Comparison of ENCODE assay signal across 10 mouse cellular contexts in the genomic region with DNA sequence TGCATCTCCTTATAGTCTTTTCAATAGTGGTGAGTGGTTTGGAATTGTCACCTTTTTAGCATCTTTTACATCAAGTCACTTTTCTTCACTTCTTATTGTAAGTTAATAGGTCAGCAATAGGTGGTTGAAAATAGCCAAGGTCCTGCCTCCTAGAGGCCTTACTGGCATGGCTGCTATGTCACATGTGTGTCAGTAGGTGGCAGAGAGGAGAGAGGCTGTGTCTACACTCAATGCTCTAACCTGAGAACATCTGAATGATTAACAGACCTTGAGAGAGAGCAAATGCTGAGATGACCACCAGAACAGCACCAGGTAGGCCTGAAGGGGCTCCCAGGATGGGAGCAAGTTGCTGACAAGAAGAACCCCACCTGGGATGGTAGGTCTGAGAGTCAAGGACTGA.
A peak's percentile ranks its signal among the peaks of the same experiment; 100 is the strongest.
DNase-seq lines count a peak whose midpoint lies in the region; ATAC-seq and TF ChIP-seq lines count a peak whose summit lies in the region.
"Had no signal": no experiment of that assay in that cellular context is flagged by ENCODE, and none has a peak within 500 bp of the region (broad histone marks: within the 10 kb centered on the region; RNA-seq: fewer than 3 reads in every experiment).

No protein-coding gene starts in this region.

- peak; percentile 6 for DNase-seq in heart, postnatal 4 days
- DNase-seq in CD8-positive naive resting alpha-beta T cell, adult 2 months (ENCODE audit: low read depth in 2 of 2, low spot score in 2 of 2), result peak; percentile 9 to 20
- peak; percentile 65 for DNase-seq in lung, postnatal 36 days
- DNase-seq in gastrocnemius, postnatal 14 days, result no peak
- DNase-seq in cerebellum, postnatal 4 days (ENCODE audit: low spot score in 2 of 2), result no peak
- DNase-seq: heart, postnatal 14 days had no signal

- intact Hi-C loops in gastrocnemius, postnatal 14 days (cut with DNase I; ENCODE audit: low total_unique reads), result no loop called here

- H3K27ac ChIP-seq in heart, embryonic 12.5 days (ENCODE audit: poor library complexity, severe bottlenecking), result no peak overlapping the region
- H3K27ac ChIP-seq in embryonic fibroblast, embryonic 13.5 days (ENCODE audit: insufficient read depth, low read length), result no peak overlapping the region
- no peak overlapping the region for H3K27ac ChIP-seq in forebrain, embryonic 15.5 days (replicated peaks)
- H3K27ac ChIP-seq: embryonic facial prominence, embryonic 15.5 days had no signal

- no peaks in the 10 kb centered on the region for H3K9me3 ChIP-seq in heart, embryonic 12.5 days (replicated peaks)
- H3K9me3 ChIP-seq in forebrain, embryonic 15.5 days, result no peaks in the 10 kb centered on the region
- H3K9me3 ChIP-seq: embryonic facial prominence, embryonic 15.5 days had no signal

- peak; percentile 29; the same call in 1 of the 2 replicates for TF ChIP-seq CTCF in embryonic fibroblast, embryonic 13.5 days (IDR thresholded peaks at IDR 0.05; ENCODE audit: borderline replicate concordance, insufficient read depth, low read length)

- no peaks in the 10 kb centered on the region for H3K27me3 ChIP-seq in heart, embryonic 12.5 days (replicated peaks)
- H3K27me3 ChIP-seq in forebrain, embryonic 15.5 days, result no peaks in the 10 kb centered on the region
- H3K27me3 ChIP-seq: embryonic facial prominence, embryonic 15.5 days had no signal

- ATAC-seq in heart, embryonic 12.5 days (ENCODE audit: insufficient number of reproducible peaks, low FRiP score), result no peak
- ATAC-seq in forebrain, embryonic 15.5 days (replicated peaks), result no peak

- no peaks in the 10 kb centered on the region for H3K36me3 ChIP-seq in heart, embryonic 12.5 days
- H3K36me3 ChIP-seq in forebrain, embryonic 15.5 days, result no peaks in the 10 kb centered on the region
- H3K36me3 ChIP-seq: embryonic facial prominence, embryonic 15.5 days had no signal

- no peak overlapping the region for H3K4me2 ChIP-seq in heart, embryonic 12.5 days
- no peak overlapping the region for H3K4me2 ChIP-seq in forebrain, embryonic 15.5 days (replicated peaks)
- H3K4me2 ChIP-seq: embryonic facial prominence, embryonic 15.5 days had no signal

- no peak overlapping the region for H3K4me3 ChIP-seq in heart, embryonic 12.5 days
- H3K4me3 ChIP-seq in embryonic fibroblast, embryonic 13.5 days (ENCODE audit: insufficient read depth, low read length), result no peak overlapping the region
- H3K4me3 ChIP-seq in forebrain, embryonic 15.5 days, result no peak overlapping the region
- H3K4me3 ChIP-seq: embryonic facial prominence, embryonic 15.5 days had no signal

- H3K9ac ChIP-seq in heart, embryonic 12.5 days, result no peak overlapping the region
- no peak overlapping the region for H3K9ac ChIP-seq in forebrain, embryonic 15.5 days (replicated peaks)
- H3K9ac ChIP-seq: embryonic facial prominence, embryonic 15.5 days had no signal

- H3K4me1 ChIP-seq in heart, embryonic 12.5 days (replicated peaks), result no peaks in the 10 kb centered on the region
- peaks cover 8% of the 10 kb centered on the region for H3K4me1 ChIP-seq in embryonic fibroblast, embryonic 13.5 days (ENCODE audit: control insufficient read depth, insufficient read depth, low read length)
- no peaks in the 10 kb centered on the region for H3K4me1 ChIP-seq in forebrain, embryonic 15.5 days
- H3K4me1 ChIP-seq: embryonic facial prominence, embryonic 15.5 days had no signal

- TF ChIP-seq POLR2A in embryonic fibroblast, embryonic 13.5 days (IDR thresholded peaks at IDR 0.05; ENCODE audit: low read depth, low read length), result no peak

Comparison
In these comparisons a context has a peak if more than half of its experiments do, and no peak if none do; other contexts are left out.
1. DNase-seq: peak in heart, postnatal 4 days (single experiment), CD8-positive naive resting alpha-beta T cell, adult 2 months (2 of 2) and lung, postnatal 36 days (single experiment); none in gastrocnemius, postnatal 14 days (single experiment) and cerebellum, postnatal 4 days (0 of 2).